Mouse (Mus musculus) adrenal gland (tissue): ENCODE measurements at regions not wholly inside any gene's neighbourhood (a gene's known extent, or its start where the extent isn't known, plus 50 kb on each side); places are given as distances from the start of the nearest gene placed in this dataset.

ENCODE experiments used
- intact Hi-C: fragments of 180-260 bp; cut with DNase I; formaldehyde crosslinking; loops from one replicate; pipeline ENCODE4 v1.15.1; 2025

- intact Hi-C loops = no loop called here
These were observed 100.2 kb upstream of the Ccnd2 start for GRCm38 (mm10) chr6:127252000-127252721.

DNA sequence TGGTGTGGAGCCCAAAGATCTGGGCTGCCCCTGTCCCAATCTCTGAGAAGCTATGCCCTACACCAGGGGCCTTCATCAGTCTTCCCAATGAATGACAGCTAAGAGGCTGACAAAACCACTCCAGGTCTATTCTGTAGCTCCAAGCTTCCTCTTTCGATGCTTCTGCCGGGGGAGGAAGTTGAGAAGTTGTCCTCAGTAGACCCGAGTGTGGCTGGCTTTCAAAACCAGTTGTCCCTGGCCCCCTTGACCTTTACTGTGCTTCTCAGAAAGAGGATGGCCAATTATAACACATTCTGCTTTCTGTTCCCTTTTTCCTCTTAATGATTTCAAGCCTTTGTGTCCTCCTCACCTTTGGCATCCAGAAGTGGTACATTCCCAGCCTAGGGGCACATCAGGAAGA lies 101.9 kb upstream of the Ccnd2 start:
- intact Hi-C loops = no loop called here

GRCm38 (mm10) chr6:127263903-127264680 lies 112.1 kb upstream of the Ccnd2 start:
- intact Hi-C loops = no loop called here

GRCm38 (mm10) chr6:127265063-127265775 lies 113.2 kb upstream of the Ccnd2 start:
- intact Hi-C loops = loop anchor here (5.0 kb wide), 1 partner anchor 103 kb away; no protein-coding TSS in a partner anchor

DNA sequence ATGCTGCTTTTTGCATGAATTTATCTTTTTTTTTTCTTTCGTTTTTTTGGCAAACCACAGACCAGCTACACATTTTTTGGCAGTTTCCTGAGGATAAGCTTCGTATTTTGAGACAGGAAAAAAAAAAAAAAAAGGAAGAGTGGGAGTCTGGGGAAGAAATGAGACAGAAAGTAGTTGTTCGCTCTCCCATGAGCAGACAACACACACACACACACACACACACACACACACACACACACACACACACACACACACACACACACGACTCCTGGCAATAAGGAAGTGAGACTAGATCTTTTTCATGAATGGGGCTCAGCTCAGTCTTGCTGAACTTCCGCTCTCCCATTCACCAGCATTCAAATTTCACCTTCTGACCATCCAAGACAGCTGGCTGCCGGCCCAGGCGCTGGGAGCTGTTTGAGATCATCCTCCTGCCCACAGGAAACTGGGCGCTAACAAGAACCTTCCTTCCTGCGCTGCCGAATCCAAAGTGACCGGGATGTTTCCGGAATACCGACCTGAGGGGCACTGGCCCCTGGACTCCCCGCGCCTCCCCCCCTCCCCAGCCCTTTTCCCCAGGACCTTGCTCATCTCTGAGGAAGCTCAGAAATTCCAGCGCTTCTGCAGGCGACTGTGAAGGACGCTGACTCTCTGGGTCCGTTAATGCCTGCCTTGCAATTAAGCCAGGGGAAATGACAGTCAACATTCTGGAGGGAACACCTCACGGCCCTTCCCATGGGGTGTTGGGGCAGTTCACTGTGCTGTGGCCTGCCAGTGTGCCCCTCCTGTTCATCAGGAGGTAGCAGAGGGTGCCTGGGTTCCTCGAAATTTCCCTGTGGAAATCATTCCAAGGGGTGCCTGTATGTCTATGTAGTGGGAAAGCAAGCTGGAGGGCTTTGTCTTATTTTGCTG lies 114.2 kb upstream of the Ccnd2 start:
- intact Hi-C loops = loop anchor here (5.0 kb wide), 1 partner anchor 104 kb away; no protein-coding TSS in a partner anchor

DNA sequence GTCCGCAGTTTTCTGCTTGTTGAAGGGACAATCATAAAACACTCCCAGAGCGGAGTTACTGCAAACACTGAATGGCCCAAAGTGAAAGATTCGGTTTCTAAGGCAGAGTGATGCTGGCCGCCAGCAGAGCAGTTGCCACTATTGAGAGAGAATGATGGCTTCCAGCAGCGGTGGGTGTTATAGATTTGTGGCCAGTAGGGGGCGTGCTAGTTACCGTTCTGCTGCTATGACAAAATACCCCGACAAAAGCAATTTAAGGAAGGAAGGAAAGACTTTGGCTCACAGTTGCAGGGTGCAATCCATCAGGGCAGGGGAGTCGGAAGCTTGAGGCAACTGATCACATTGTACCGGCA lies 114.8 kb upstream of the Ccnd2 start:
- intact Hi-C loops = loop anchor here (5.0 kb wide), 1 partner anchor 104 kb away; no protein-coding TSS in a partner anchor

GRCm38 (mm10) chr6:127269021-127269420 lies 117.0 kb upstream of the Ccnd2 start:
- intact Hi-C loops = loop anchor here (5.0 kb wide), 1 partner anchor 107 kb away; no protein-coding TSS in a partner anchor

- intact Hi-C loops = loop anchor here (5.0 kb wide), 2 partner anchors 107 to 122 kb away; no protein-coding TSS in a partner anchor
These were observed 117.6 kb upstream of the Ccnd2 start for GRCm38 (mm10) chr6:127269525-127270044.

DNA sequence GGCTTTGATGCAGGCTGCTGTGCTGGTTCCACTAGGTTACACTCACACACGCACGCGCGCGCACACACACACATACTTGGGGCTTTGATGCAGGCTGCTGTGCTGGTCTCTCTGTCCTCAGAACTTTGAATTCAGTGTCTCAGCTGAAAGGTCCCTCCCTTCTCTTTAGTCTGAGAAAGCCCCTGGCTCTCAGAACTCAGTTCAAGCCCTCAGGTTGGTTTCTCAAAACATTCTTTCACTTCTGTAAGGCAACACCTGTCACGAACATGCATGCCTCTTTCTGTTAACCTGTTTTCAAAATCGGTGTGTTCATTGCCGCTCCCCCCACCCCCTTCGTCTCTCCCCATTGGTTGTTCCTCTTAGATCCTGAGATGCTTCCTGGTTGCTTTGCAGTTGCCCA lies 118.8 kb upstream of the Ccnd2 start:
- intact Hi-C loops = loop anchor here (5.0 kb wide), 1 partner anchor 123 kb away; no protein-coding TSS in a partner anchor

DNA sequence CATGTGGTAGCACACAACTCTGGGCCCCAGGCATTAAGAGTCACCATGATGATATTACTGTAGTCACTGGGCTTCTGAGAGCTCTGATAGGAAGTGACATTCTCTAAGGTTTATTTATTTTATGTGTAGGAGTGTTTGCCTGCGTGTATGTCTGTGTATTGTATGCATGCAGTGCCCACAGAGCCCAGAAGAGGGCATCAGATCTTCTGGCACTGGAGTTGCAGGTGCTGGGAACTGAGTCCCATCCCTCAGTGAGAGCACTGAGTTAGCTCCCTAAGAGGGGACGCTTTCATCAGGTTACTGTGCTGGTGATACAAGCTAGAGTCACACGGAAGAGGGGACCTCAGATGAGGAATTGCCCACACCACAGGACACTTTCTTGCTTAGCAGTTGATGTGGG lies 119.4 kb upstream of the Ccnd2 start:
- intact Hi-C loops = loop anchor here (5.0 kb wide), 1 partner anchor 124 kb away; no protein-coding TSS in a partner anchor

DNA sequence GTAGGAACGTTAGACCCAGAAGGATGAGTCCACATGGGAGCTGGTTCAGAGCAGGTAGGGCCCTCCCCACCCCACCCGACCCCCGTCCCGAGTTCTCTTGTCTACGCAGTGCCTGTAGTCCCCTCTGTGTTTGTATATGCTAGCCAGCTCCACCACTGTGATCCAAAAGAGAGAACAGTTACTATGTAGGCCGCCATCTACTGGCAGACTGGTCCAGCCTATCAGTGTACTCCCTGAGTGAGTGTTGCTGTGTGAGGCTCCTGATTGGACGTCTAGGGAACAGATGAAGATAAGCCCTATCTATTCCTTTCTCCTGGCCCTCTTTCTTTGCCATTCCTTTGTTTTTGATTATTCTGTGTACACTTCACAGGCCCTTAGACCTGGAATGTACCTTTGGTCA lies 120.6 kb upstream of the Ccnd2 start:
- intact Hi-C loops = loop anchor here (5.0 kb wide), 1 partner anchor 125 kb away; no protein-coding TSS in a partner anchor

DNA sequence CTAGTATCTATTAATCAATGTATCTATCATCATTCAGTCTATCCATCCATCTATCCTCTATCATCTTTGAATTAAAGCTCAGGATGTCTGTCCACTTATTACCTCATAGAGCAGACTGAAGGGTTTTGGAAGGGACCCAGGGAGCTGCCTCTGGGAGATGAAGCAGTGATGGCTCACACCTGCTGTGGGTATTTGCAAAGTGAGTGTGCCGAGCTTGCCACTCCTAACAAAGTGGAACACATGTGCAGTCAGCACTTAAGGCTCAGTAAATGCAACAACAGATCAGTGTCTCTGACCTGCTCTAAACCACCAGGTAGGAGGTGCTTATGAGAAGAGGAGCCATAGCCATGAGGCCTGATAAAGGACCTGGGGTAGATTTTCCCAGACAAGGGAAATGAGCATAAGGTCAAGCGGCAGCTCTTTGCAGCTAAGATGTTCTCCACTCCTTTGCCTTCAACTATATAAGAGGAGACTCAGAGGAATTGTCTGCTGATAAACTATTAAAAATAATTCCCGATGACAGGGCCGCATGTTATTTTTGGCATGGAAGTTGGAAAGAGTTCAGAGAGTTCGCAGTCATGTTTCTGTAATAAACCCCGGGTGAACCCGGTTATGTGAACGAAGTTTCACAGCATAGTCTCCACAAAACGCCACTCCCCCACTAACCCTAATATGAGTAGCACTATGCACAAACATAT lies 122.9 kb upstream of the Ccnd2 start:
- intact Hi-C loops = loop anchor here (5.0 kb wide), 1 partner anchor 128 kb away; no protein-coding TSS in a partner anchor

DNA sequence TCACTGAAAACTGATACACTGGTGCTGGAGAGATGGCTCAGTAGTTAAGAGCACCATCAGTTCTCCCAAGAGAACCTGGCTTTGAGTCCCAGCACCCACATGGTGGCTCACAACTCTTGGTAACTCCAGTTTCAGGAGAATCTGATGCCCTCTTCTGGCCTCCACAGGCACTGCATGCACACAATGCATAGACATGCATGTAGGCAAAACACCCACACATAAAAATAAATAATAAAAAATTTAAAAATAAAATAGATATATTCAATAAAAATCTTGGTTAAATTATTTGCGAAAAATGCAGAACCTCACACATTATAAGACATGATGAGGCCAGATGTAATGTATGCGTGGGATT lies 123.4 kb upstream of the Ccnd2 start:
- intact Hi-C loops = no loop called here

GRCm38 (mm10) chr6:127276362-127276761 lies 124.4 kb upstream of the Ccnd2 start:
- intact Hi-C loops = no loop called here

GRCm38 (mm10) chr6:127278402-127278801 lies 126.4 kb upstream of the Ccnd2 start:
- intact Hi-C loops = no loop called here

GRCm38 (mm10) chr6:127284226-127284625 lies 132.2 kb upstream of the Ccnd2 start:
- intact Hi-C loops = no loop called here

- intact Hi-C loops = no loop called here
These were observed 134.9 kb upstream of the Ccnd2 start for GRCm38 (mm10) chr6:127286681-127287476.

DNA sequence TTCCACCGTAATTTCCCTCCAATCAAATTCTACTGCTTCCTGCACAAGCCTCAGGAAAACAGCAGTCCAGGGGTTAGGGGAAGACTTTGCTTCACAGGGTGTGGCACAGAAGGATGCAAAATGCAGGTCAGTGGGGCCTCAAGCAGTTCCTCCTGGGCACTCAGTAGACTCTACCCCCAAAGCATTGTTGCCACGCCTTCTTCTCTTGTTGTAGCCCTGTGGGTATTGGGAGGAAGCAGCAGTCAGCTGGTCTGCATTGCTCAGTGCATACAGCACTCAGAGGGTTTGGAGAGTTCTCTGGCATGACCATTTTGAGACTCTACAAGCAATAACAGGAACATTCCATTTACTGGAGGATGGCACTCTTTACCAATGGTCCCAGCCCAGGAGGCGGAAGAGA lies 137.0 kb upstream of the Ccnd2 start:
- intact Hi-C loops = no loop called here

GRCm38 (mm10) chr6:127291937-127292336 lies 139.9 kb upstream of the Ccnd2 start:
- intact Hi-C loops = no loop called here
